Mouse (Mus musculus): ENCODE measurements around the gene Enox1. TPM values are rescaled to one million over a fixed set of nuclear protein-coding genes. Genes with fewer than 3 reads are reported as not detected.

The Enox1 gene
- polyA plus RNA-seq, 1 experiment from 2014 or later: 1.9 TPM

DNA sequence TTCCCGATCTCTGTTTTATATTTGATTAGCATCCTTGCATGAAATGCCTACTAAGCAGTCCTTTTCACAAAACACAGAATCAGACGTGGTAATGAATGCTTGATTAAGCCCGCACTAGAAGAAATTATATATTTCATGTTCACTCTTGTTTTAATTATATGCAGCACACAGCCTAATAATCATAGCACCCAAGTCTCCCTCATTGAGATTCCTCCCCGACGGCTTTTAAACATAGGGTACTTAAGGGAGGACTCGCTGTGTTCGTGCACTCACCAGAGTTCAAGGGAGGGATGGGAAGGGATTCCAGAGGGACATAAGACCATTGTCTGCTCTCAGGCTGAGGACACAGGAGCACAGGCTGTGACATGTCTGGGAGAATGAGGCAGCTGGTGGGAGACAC lies 512.9 kb downstream of the Enox1 start:
- Histone ChIP-seq H3K9me3 (replicated peaks; ENCODE audit: control insufficient read depth, low read length) (no peaks in the 10 kb centered on the region), H3K4me1 (ENCODE audit: control insufficient read depth, insufficient read depth, low read length) (peaks cover 18% of the 10 kb centered on the region), H3K9ac (ENCODE audit: low read length) (no peak overlapping the region), H3K36me3 (ENCODE audit: control insufficient read depth, insufficient read depth) (no peaks in the 10 kb centered on the region), H3K27ac (ENCODE audit: low read length) (no peak overlapping the region), H3K27me3 (ENCODE audit: control insufficient read depth, insufficient read depth, low read length) (no peaks in the 10 kb centered on the region), H3K4me3 (ENCODE audit: low read length) (no peak overlapping the region), H3K4me2 (ENCODE audit: low read depth, low read length) (no peak overlapping the region)
- no peak for ATAC-seq (replicated peaks; ENCODE audit: extremely low read depth, insufficient read depth, low FRiP score)
- 87% methylated on average over 7 of the region's 7 CpGs for WGBS

DNA sequence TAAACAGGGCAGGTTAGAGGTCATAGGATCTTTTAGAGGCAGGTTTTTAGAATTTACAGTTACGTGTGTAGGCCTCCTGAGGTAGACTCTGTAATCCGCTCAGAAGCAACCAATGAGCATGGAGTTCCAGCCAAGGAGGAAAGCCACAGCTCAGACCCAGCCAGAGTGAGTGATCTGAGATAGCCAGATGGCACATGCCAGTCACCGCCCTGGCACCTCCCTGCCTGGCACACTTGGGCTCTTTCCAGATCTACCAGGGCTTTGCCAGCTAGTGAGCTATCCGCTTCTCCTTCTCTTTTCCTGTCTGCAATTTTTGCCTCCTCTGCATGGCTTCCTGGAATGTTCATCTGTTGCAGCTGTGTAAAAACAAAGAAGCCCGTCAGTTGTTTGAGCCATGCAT lies 514.4 kb downstream of the Enox1 start:
- no peaks in the 10 kb centered on the region for H3K36me3 ChIP-seq (ENCODE audit: control insufficient read depth, insufficient read depth)
- H3K9me3 ChIP-seq (replicated peaks; ENCODE audit: control insufficient read depth, low read length): no peaks in the 10 kb centered on the region
- 77% methylated on average over 5 of the region's 5 CpGs for WGBS
- H3K27me3 ChIP-seq (ENCODE audit: control insufficient read depth, insufficient read depth, low read length): no peaks in the 10 kb centered on the region
- no peak overlapping the region for H3K27ac ChIP-seq (ENCODE audit: low read length)
- H3K4me3 ChIP-seq (ENCODE audit: low read length): no peak overlapping the region
- ATAC-seq (replicated peaks; ENCODE audit: extremely low read depth, insufficient read depth, low FRiP score): no peak
- H3K4me2 ChIP-seq (ENCODE audit: low read depth, low read length): no peak overlapping the region
- H3K4me1 ChIP-seq (ENCODE audit: control insufficient read depth, insufficient read depth, low read length): peaks cover 18% of the 10 kb centered on the region
- H3K9ac ChIP-seq (ENCODE audit: low read length): no peak overlapping the region

DNA sequence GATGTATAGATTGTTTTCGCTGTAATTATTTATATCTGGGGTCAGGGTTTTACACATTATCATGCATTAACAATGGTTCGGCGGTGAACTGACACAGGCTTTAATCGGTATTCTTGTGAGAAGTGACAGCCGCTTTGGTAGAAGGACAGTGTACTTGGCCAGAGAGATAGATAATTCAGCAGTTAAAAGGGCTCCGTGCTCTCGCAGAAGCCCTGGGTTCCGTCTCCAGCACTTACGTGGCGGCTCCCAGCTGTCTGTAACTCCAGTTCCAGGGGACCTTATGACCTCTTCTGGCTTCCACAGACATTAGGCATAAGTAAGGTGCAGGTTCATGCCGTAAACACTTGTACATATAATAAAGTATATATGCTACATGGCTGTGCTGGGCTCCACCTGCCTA lies 515.4 kb downstream of the Enox1 start:
- H3K27me3 ChIP-seq (ENCODE audit: control insufficient read depth, insufficient read depth, low read length): no peaks in the 10 kb centered on the region
- H3K9me3 ChIP-seq (replicated peaks; ENCODE audit: control insufficient read depth, low read length): no peaks in the 10 kb centered on the region
- H3K4me2 ChIP-seq (ENCODE audit: low read depth, low read length): no peak overlapping the region
- peaks cover 18% of the 10 kb centered on the region for H3K4me1 ChIP-seq (ENCODE audit: control insufficient read depth, insufficient read depth, low read length)
- WGBS: 42% methylated on average over 11 of the region's 11 CpGs
- H3K36me3 ChIP-seq (ENCODE audit: control insufficient read depth, insufficient read depth): no peaks in the 10 kb centered on the region
- peak; percentile 34; the same call in 1 of the 2 replicates for ATAC-seq (replicated peaks; ENCODE audit: extremely low read depth, insufficient read depth, low FRiP score)
- H3K4me3 ChIP-seq (ENCODE audit: low read length): no peak overlapping the region
- H3K9ac ChIP-seq (ENCODE audit: low read length): no peak overlapping the region
- peak overlapping the region; percentile 15; the same call in 1 of the 2 replicates for H3K27ac ChIP-seq (ENCODE audit: low read length)

DNA sequence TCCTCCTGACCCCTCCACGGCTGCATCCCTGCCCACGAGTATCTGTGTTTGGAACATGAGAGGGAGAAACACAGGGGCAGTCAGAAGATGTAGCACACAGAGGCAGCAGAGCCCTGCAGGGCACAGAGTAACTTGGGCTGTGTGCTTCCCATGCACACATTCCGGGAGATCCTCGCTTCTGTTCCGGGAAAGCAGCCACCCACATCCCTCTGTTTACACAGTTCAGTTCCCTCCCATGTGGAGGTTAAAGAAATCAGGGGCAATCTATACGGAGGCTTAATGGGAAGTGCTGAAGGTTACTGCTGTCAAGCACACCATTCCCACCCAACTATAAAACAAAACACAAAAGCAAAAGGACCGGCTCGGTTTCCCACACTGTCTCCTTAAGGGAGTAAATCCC lies 516.6 kb downstream of the Enox1 start:
- peaks cover 23% of the 10 kb centered on the region for H3K4me1 ChIP-seq (ENCODE audit: control insufficient read depth, insufficient read depth, low read length)
- H3K36me3 ChIP-seq (ENCODE audit: control insufficient read depth, insufficient read depth): no peaks in the 10 kb centered on the region
- H3K4me2 ChIP-seq (ENCODE audit: low read depth, low read length): no peak overlapping the region
- no peak overlapping the region for H3K4me3 ChIP-seq (ENCODE audit: low read length)
- ATAC-seq (replicated peaks; ENCODE audit: extremely low read depth, insufficient read depth, low FRiP score): 0 out of 2 replicates have a peak, but pooled peaks have one; percentile 44
- H3K27ac ChIP-seq (ENCODE audit: low read length): peak overlapping the region; percentile 28
- H3K9ac ChIP-seq (ENCODE audit: low read length): no peak overlapping the region
- 24% methylated on average over 8 of the region's 8 CpGs for WGBS
- no peaks in the 10 kb centered on the region for H3K27me3 ChIP-seq (ENCODE audit: control insufficient read depth, insufficient read depth, low read length)
- no peaks in the 10 kb centered on the region for H3K9me3 ChIP-seq (replicated peaks; ENCODE audit: control insufficient read depth, low read length)

DNA sequence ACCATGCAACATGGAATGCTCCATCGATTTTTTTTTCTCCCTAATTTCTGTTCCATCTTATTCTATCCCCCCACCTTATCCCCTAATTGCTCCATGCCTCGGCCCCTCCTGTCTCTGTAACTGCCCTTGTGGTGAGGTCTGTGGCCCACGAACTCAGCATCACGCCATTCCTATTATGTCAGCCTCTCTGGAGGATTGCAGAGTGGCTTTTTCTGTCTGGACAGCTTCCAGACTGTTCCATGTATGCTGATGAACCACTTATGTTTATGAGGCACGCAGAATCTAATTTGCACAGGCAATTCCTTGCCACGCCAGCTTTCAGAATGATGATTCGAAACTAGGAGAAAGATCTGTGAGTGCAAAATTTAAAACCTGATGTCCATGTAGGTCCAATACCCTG lies 521.4 kb downstream of the Enox1 start:
- ATAC-seq (replicated peaks; ENCODE audit: extremely low read depth, insufficient read depth, low FRiP score): no peak
- H3K9me3 ChIP-seq (replicated peaks; ENCODE audit: control insufficient read depth, low read length): no peaks in the 10 kb centered on the region
- H3K27me3 ChIP-seq (ENCODE audit: control insufficient read depth, insufficient read depth, low read length): no peaks in the 10 kb centered on the region
- H3K36me3 ChIP-seq (ENCODE audit: control insufficient read depth, insufficient read depth): no peaks in the 10 kb centered on the region
- no peak overlapping the region for H3K9ac ChIP-seq (ENCODE audit: low read length)
- H3K4me2 ChIP-seq (ENCODE audit: low read depth, low read length): no peak overlapping the region
- 42% methylated on average over 7 of the region's 7 CpGs for WGBS
- no peak overlapping the region for H3K27ac ChIP-seq (ENCODE audit: low read length)
- no peak overlapping the region for H3K4me3 ChIP-seq (ENCODE audit: low read length)
- peaks cover 27% of the 10 kb centered on the region for H3K4me1 ChIP-seq (ENCODE audit: control insufficient read depth, insufficient read depth, low read length)

DNA sequence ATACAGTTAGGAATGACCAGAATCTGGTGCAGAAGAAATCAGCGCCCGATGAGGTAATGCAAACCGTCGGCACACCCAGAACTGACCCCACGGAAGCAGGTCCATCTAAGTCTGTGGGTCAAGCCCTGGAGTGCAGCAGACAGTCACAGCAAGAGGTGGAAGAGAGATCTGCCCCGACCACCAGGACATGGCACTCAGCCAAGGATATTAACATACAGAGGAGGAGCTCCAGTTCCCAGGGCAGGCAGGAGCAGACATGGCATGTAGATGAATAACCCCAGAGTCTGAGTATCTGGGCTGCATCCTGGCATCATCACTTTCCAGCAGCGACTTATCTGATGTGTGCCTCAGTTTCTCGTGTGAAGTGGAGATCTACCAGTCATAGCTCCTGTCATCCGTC lies 523.3 kb downstream of the Enox1 start:
- Histone ChIP-seq H3K4me2 (ENCODE audit: low read depth, low read length) (peak overlapping the region; percentile 18; the same call in 1 of the 2 replicates), H3K9ac (ENCODE audit: low read length) (no peak overlapping the region), H3K27me3 (ENCODE audit: control insufficient read depth, insufficient read depth, low read length) (no peaks in the 10 kb centered on the region), H3K9me3 (replicated peaks; ENCODE audit: control insufficient read depth, low read length) (no peaks in the 10 kb centered on the region), H3K36me3 (ENCODE audit: control insufficient read depth, insufficient read depth) (no peaks in the 10 kb centered on the region), H3K4me1 (ENCODE audit: control insufficient read depth, insufficient read depth, low read length) (peaks cover 20% of the 10 kb centered on the region), H3K4me3 (ENCODE audit: low read length) (no peak overlapping the region), H3K27ac (ENCODE audit: low read length) (peak overlapping the region; percentile 61)
- 0 out of 2 replicates have a peak, but pooled peaks have one; percentile 46 for ATAC-seq (replicated peaks; ENCODE audit: extremely low read depth, insufficient read depth, low FRiP score)
- WGBS: 36% methylated on average over 9 of the region's 9 CpGs

DNA sequence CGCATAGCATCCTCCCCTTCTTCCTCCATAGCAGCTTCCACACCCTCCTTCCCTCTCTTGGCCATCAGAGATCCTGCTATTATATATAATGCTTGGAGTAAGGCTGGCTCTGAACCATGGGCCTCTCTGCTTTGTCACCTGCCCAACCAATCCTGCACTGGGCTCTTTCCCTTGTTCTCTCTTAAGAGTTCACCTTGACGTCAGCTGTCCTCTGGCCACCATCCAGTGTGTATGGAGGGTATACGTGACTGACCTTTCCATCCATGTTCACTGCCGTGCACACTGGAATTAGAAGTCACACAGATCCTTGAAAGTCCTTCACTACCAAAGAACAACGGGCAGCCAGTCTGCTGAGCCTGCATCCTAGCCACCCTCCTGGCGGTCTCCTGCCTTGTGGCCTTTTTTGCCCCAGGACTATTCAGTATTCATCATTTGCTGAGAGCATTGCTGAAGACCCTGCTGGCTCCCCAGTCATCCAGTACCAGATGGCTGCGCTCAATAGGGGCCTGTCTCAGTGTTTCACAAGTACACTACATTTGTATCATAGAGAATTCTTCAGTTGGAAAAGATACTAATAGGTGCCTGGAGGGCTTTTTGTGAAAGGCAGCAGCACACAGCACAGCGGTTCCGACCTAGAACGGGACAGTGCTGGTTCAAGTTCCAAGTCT lies 526.5 kb downstream of the Enox1 start:
- 74% methylated on average over 10 of the region's 10 CpGs for WGBS
- Histone ChIP-seq H3K36me3 (ENCODE audit: control insufficient read depth, insufficient read depth) (no peaks in the 10 kb centered on the region), H3K27me3 (ENCODE audit: control insufficient read depth, insufficient read depth, low read length) (no peaks in the 10 kb centered on the region), H3K4me3 (ENCODE audit: low read length) (no peak overlapping the region), H3K9me3 (replicated peaks; ENCODE audit: control insufficient read depth, low read length) (no peaks in the 10 kb centered on the region), H3K4me2 (ENCODE audit: low read depth, low read length) (no peak overlapping the region), H3K9ac (ENCODE audit: low read length) (no peak overlapping the region), H3K4me1 (ENCODE audit: control insufficient read depth, insufficient read depth, low read length) (peaks cover 16% of the 10 kb centered on the region), H3K27ac (ENCODE audit: low read length) (peak overlapping the region; percentile 61; the same call in 1 of the 2 replicates)
- peak; percentile 59; the same call in 1 of the 2 replicates for ATAC-seq (replicated peaks; ENCODE audit: extremely low read depth, insufficient read depth, low FRiP score)

DNA sequence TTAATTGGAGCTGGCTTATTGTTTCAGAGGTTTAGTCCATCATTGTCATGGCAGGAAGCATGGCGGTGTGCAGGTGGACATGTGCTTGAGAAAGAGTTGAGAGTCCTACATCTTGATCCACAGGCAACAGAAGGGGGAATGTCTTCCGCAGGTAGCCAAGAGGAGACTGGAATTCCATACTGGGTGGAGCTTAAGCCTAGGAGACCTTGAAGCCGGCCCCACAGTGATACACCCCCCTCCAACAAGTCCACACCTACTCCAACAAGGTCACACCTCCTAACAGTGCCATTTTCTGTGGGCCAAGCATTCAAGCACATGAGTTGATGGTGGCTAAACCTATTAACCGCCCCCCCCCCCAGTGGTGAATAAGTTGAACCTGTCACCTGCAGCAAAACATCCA lies 533.3 kb downstream of the Enox1 start:
- H3K4me1 ChIP-seq (ENCODE audit: control insufficient read depth, insufficient read depth, low read length): no peaks in the 10 kb centered on the region
- H3K4me2 ChIP-seq (ENCODE audit: low read depth, low read length): no peak overlapping the region
- H3K9me3 ChIP-seq (replicated peaks; ENCODE audit: control insufficient read depth, low read length): peaks cover 3% of the 10 kb centered on the region; the same call in 1 of the 2 replicates
- H3K36me3 ChIP-seq (ENCODE audit: control insufficient read depth, insufficient read depth): no peaks in the 10 kb centered on the region
- WGBS: 83% methylated on average over 4 of the region's 4 CpGs
- no peak overlapping the region for H3K9ac ChIP-seq (ENCODE audit: low read length)
- H3K27me3 ChIP-seq (ENCODE audit: control insufficient read depth, insufficient read depth, low read length): no peaks in the 10 kb centered on the region
- no peak overlapping the region for H3K27ac ChIP-seq (ENCODE audit: low read length)
- ATAC-seq (replicated peaks; ENCODE audit: extremely low read depth, insufficient read depth, low FRiP score): no peak
- H3K4me3 ChIP-seq (ENCODE audit: low read length): no peak overlapping the region

DNA sequence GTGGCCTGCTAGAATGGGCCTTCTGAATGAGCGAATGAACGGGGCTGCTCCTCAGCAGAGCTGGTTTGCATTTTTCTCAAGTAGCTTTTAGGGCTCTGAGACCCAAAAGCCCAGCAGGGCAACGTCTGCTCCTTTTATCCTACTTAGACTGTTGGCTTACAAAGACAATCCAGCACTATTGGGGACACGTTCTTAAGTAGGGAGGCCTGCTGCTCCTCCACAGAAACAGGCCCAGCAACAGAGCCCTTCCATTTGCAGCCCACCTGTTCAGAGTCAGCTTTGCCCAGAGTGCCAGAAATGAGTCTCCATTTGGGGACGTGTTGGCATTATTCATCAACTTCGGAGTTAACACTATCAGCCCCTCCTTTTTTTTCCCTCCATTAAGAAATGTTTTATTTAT lies 548.4 kb downstream of the Enox1 start:
- 79% methylated on average over 6 of the region's 6 CpGs for WGBS
- H3K9ac ChIP-seq (ENCODE audit: low read length): no peak overlapping the region
- H3K4me2 ChIP-seq (ENCODE audit: low read depth, low read length): no peak overlapping the region
- no peaks in the 10 kb centered on the region for H3K4me1 ChIP-seq (ENCODE audit: control insufficient read depth, insufficient read depth, low read length)
- H3K4me3 ChIP-seq (ENCODE audit: low read length): no peak overlapping the region
- no peaks in the 10 kb centered on the region for H3K36me3 ChIP-seq (ENCODE audit: control insufficient read depth, insufficient read depth)
- no peak for ATAC-seq (replicated peaks; ENCODE audit: extremely low read depth, insufficient read depth, low FRiP score)
- no peak overlapping the region for H3K27ac ChIP-seq (ENCODE audit: low read length)
- no peaks in the 10 kb centered on the region for H3K9me3 ChIP-seq (replicated peaks; ENCODE audit: control insufficient read depth, low read length)
- no peaks in the 10 kb centered on the region for H3K27me3 ChIP-seq (ENCODE audit: control insufficient read depth, insufficient read depth, low read length)
